Mouse (Mus musculus) limb, embryonic 14.5 days (tissue): ENCODE data around the gene Wwox. TPM values are rescaled to one million over a fixed set of nuclear protein-coding genes. Genes with fewer than 3 reads are reported as not detected.
A peak's percentile ranks its signal among the peaks of the same experiment; 100 is the strongest.

Experiments used
- ATAC-seq: fragments of 200-750 bp; cut with Nextera tagmentation; 2 replicates; pipeline ENCODE4 v1.8.0; 2017; ENCODE audit warnings: low read depth, moderate number of reproducible peaks, moderate TSS enrichment; ENCODE audit not compliant: low FRiP score
- DNase-seq: peaks from one replicate; pipeline ENCODE4 v3.0.0-alpha.2; 2015; ENCODE audit warnings: low spot score
- H3K27ac ChIP-seq: fragments of 300-500 bp; sonication (generic); replicated peaks from 2 replicates; pipeline ENCODE4 v1.5.1; 2014; ENCODE audit warnings: low read depth, mild to moderate bottlenecking, low read length, moderate library complexity, mixed read lengths
- H3K27me3 ChIP-seq: fragments of 300-500 bp; sonication (generic); 2 replicates; pipeline ENCODE4 v1.6.1; 2014; ENCODE audit warnings: low read length, mixed read lengths; ENCODE audit not compliant: control insufficient read depth, insufficient read depth
- H3K36me3 ChIP-seq: fragments of 300-500 bp; sonication (generic); 2 replicates; pipeline ENCODE4 v1.6.1; 2014; ENCODE audit warnings: mild to moderate bottlenecking, low read length, moderate library complexity, mixed read lengths; ENCODE audit not compliant: control insufficient read depth, insufficient read depth
- H3K4me1 ChIP-seq: fragments of 300-500 bp; sonication (generic); 2 replicates; pipeline ENCODE4 v1.6.1; 2014; ENCODE audit warnings: antibody characterized with exemption, low read length, mixed read lengths; ENCODE audit not compliant: control insufficient read depth, insufficient read depth
- H3K4me2 ChIP-seq: fragments of 300-500 bp; sonication (generic); replicated peaks from 2 replicates; pipeline ENCODE4 v1.6.1; 2014; ENCODE audit warnings: low read depth, mild to moderate bottlenecking, low read length, moderate library complexity; ENCODE audit not compliant: severe bottlenecking
- H3K4me3 ChIP-seq: fragments of 300-500 bp; sonication (generic); replicated peaks from 2 replicates; pipeline ENCODE4 v1.5.1; 2014; ENCODE audit warnings: low read length
- H3K9ac ChIP-seq: fragments of 300-500 bp; sonication (generic); 2 replicates; pipeline ENCODE4 v1.6.1; 2014; ENCODE audit warnings: mild to moderate bottlenecking, low read depth, low read length, moderate library complexity; ENCODE audit not compliant: severe bottlenecking
- H3K9me3 ChIP-seq: fragments of 300-500 bp; sonication (generic); 2 replicates; pipeline ENCODE4 v1.6.1; 2016; ENCODE audit warnings: low read length; ENCODE audit not compliant: control insufficient read depth
- POLR2A ChIP-seq: fragments of 200-500 bp; IDR thresholded peaks from 2 replicates; pipeline ENCODE4 v1.8.0; 2012; ENCODE audit warnings: inconsistent platforms, mild to moderate bottlenecking, moderate library complexity, borderline replicate concordance; ENCODE audit not compliant: insufficient read depth, insufficient read length; ENCODE audit errors: extremely low read depth
- WGBS: fragments of 180-500 bp; shearing (Covaris S2); extraction: QIAGEN DNeasy Blood & Tissue Kit; methylation state at CpG from one replicate; pipeline ENCODE4 v1.1.7; 2014; 5-methylcytosine and 5-hydroxymethylcytosine counted together
- polyA plus RNA-seq, 2 experiments: library from polyadenylated mRNA; depleted of rRNA in 1 of 2; stranded (reverse) in 1 of 2; unstranded in 1 of 2; fragments of >200 nt; fragmentation: Nextera tagmentation in 1 of 2; extraction: Ambion mirVana in 1 of 2; gene quantifications; 2 replicates each; pipeline versions ENCODE4 v1.2.1 to v1.2.3; 2012 to 2014

Gene Wwox
- polyA plus RNA-seq, 2 experiments = 8.6 to 9.4 TPM

DNA sequence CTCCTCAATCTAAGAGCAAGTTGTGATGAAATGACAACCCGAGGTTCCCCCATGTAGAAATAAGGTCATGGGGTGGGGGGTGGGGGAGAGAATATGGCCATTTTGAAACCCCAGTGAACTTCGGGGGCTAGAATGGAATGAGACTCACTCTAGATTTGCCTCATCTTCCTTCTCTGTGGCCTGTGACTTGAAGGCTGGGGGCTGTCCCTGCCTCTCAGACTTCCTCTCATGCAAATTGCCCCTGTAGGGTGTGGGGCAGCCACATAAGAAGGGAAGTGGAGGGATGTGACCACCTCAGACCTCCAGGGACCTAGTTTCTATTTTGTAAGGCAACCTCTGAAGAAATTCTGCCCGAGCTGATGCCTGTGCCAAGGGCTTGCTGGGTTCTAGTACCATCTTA, 958.5 kb downstream of the Wwox start:
- no peaks in the 10 kb centered on the region for H3K27me3 ChIP-seq
- H3K4me2 ChIP-seq = no peak overlapping the region
- H3K9me3 ChIP-seq = no peaks in the 10 kb centered on the region
- DNase-seq = no peak
- WGBS = 77% methylated on average over 3 of the region's 3 CpGs
- 0 out of 2 replicates have a peak, but pooled peaks cover 2% of the 10 kb centered on the region for H3K4me1 ChIP-seq
- TF ChIP-seq POLR2A = no peak
- ATAC-seq = no peak
- H3K4me3 ChIP-seq = no peak overlapping the region
- H3K27ac ChIP-seq = no peak overlapping the region
- H3K9ac ChIP-seq = no peak overlapping the region
- no peaks in the 10 kb centered on the region for H3K36me3 ChIP-seq

DNA sequence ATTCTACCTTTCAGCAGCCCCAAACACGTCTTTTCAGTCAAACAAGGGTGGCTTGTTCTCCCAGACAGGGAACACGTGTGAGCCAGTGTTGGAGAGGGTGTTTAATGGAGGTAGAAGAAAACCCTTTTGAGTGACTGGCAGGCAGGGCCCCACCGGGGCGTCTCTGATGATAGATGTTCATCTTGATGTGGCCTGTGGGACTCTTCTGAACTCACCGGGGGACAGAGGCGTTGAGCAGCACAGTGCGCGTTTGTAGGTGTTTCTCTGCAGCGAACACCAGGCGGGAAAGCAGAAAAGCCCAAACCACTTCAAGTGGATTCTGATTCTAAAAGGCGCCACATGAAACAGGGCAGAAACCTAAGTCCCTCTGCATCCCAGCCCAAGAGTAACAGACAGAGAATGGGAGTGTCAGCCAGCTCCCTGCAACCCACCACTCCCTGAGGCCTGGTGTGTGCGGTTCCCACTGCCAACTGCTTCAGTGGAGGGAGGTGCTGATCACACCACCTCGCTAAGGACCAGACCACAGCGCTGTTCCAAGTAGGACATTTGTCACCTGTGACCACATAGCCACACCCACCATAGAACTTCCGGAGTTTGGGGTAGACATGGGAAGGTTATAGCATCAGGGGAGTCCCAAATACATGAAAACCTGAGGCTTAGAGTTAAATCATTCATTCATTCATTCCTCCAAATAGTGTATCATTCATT, 960.7 kb downstream of the Wwox start:
- H3K9me3 ChIP-seq = no peaks in the 10 kb centered on the region
- H3K27ac ChIP-seq = 0 out of 2 replicates have a peak overlapping the region, but pooled peaks have one; percentile 43
- 0 out of 2 replicates have a peak, but pooled peaks cover 2% of the 10 kb centered on the region for H3K4me1 ChIP-seq
- ATAC-seq (no peak), DNase-seq (no peak)
- WGBS = 40% methylated on average over 15 of the region's 15 CpGs
- TF ChIP-seq POLR2A = no peak
- no peaks in the 10 kb centered on the region for H3K36me3 ChIP-seq
- no peak overlapping the region for H3K4me3 ChIP-seq
- no peak overlapping the region for H3K4me2 ChIP-seq
- no peaks in the 10 kb centered on the region for H3K27me3 ChIP-seq
- H3K9ac ChIP-seq = no peak overlapping the region

Other genes with a start within 250 kb of the Wwox start
- 9.9 and 10.7 TPM in 2 replicates for gene Vat1l, start 234.0 kb upstream of the Wwox start, polyA plus RNA-seq (2012; rRNA removed)
- 3.4 and 3.9 TPM in 2 replicates for gene Vat1l, start 234.0 kb upstream of the Wwox start, polyA plus RNA-seq (2014; fragmentation: Nextera tagmentation; extraction: Ambion mirVana)
- gene Clec3a, start 21.6 kb upstream of the Wwox start, polyA plus RNA-seq (2012; rRNA removed) = 8.3 TPM in 2 replicates
- gene Clec3a, start 21.6 kb upstream of the Wwox start, polyA plus RNA-seq (2014; fragmentation: Nextera tagmentation; extraction: Ambion mirVana) = 2.3 and 3.4 TPM in 2 replicates